Mouse (Mus musculus) forebrain, postnatal 0 days (tissue): ENCODE measurements at regions not wholly inside any gene's neighbourhood (a gene's known extent, or its start where the extent isn't known, plus 50 kb on each side); places are given as distances from the start of the nearest gene placed in this dataset.
"Not testable (repeated sequence)": the region's sequence is repeated elsewhere in the genome, so short reads cannot be mapped to it uniquely, and the experiment has no call there.

ENCODE experiments used
- ATAC-seq: fragments of 200-750 bp; cut with Nextera tagmentation; 2 replicates; pipeline ENCODE4 v1.8.0; 2017; ENCODE audit warnings: mild to moderate bottlenecking, moderate library complexity
- DNase-seq: peaks from one replicate; pipeline ENCODE4 v3.0.0-alpha.2; 2015
- H3K27ac ChIP-seq: fragments of 300-500 bp; sonication (generic); 2 replicates; pipeline ENCODE4 v1.5.1; 2014; ENCODE audit warnings: low read depth, mild to moderate bottlenecking, antibody characterized with exemption, low read length, moderate library complexity, mixed read lengths
- H3K27me3 ChIP-seq: fragments of 300-500 bp; sonication (generic); 2 replicates; pipeline ENCODE4 v1.6.1; 2014; ENCODE audit warnings: mild to moderate bottlenecking, low read length, mixed read lengths; ENCODE audit not compliant: insufficient read depth
- H3K36me3 ChIP-seq: fragments of 300-500 bp; sonication (generic); 2 replicates; pipeline ENCODE4 v1.6.1; 2014; ENCODE audit warnings: mild to moderate bottlenecking, moderate library complexity; ENCODE audit not compliant: insufficient read depth
- H3K4me1 ChIP-seq: fragments of 300-500 bp; sonication (generic); 2 replicates; pipeline ENCODE4 v1.6.1; 2014; ENCODE audit warnings: antibody characterized with exemption; ENCODE audit not compliant: insufficient read depth
- H3K4me2 ChIP-seq: fragments of 300-500 bp; sonication (generic); 2 replicates; pipeline ENCODE4 v1.6.1; 2014; ENCODE audit warnings: low read depth, mild to moderate bottlenecking, moderate library complexity
- H3K4me3 ChIP-seq: fragments of 300-500 bp; sonication (generic); 2 replicates; pipeline ENCODE4 v1.5.1; 2014; ENCODE audit warnings: low read depth, low read length, mixed read lengths
- H3K9ac ChIP-seq: fragments of 300-500 bp; sonication (generic); 2 replicates; pipeline ENCODE4 v1.6.1; 2014; ENCODE audit warnings: mild to moderate bottlenecking
- H3K9me3 ChIP-seq: fragments of 300-500 bp; sonication (generic); 2 replicates; pipeline ENCODE4 v1.6.1; 2016; ENCODE audit warnings: low read length
- CTCF ChIP-seq: sonication (generic); IDR thresholded peaks from 2 replicates; pipeline ENCODE4 v1.5.1; 2016; ENCODE audit warnings: antibody characterized with exemption, control low read depth, low read depth
- WGBS: fragments of 180-500 bp; shearing (Covaris S2); extraction: QIAGEN DNeasy Blood & Tissue Kit; methylation state at CpG from one replicate; pipeline ENCODE4 v1.1.7; 2014; 5-methylcytosine and 5-hydroxymethylcytosine counted together

- H3K27ac ChIP-seq: no peak overlapping the region
- H3K9ac ChIP-seq: no peak overlapping the region
- no peaks in the 10 kb centered on the region for H3K4me1 ChIP-seq
- H3K4me3 ChIP-seq: no peak overlapping the region
- H3K27me3 ChIP-seq: no peaks in the 10 kb centered on the region
- TF ChIP-seq CTCF: no peak
- H3K36me3 ChIP-seq: no peaks in the 10 kb centered on the region
- no peak for ATAC-seq
- no peaks in the 10 kb centered on the region for H3K9me3 ChIP-seq
- 87% methylated on average over 10 of the region's 10 CpGs for WGBS
- no peak overlapping the region for H3K4me2 ChIP-seq
- DNase-seq: no peak
Observed at GRCm38 (mm10) chr14:54014628-54015027, 239.3 kb downstream of the Dad1 start.

GRCm38 (mm10) chr14:54002083-54002482 is 251.8 kb downstream of the Dad1 start:
- DNase-seq: no peak
- H3K9ac ChIP-seq: no peak overlapping the region

GRCm38 (mm10) chr14:54000527-54000926 is 253.4 kb downstream of the Dad1 start:
- H3K36me3 ChIP-seq: no peaks in the 10 kb centered on the region
- DNase-seq (no peak), ATAC-seq (no peak)
- H3K9me3 ChIP-seq: no peaks in the 10 kb centered on the region
- H3K4me3 ChIP-seq: no peak overlapping the region
- no peak overlapping the region for H3K4me2 ChIP-seq
- TF ChIP-seq CTCF: no peak
- H3K9ac ChIP-seq: no peak overlapping the region
- WGBS: 86% methylated on average over 5 of the region's 5 CpGs
- H3K4me1 ChIP-seq: no peaks in the 10 kb centered on the region
- H3K27ac ChIP-seq: no peak overlapping the region
- H3K27me3 ChIP-seq: no peaks in the 10 kb centered on the region

More at GRCm38 (mm10) chr14:54002083-54002482, 251.8 kb downstream of the Dad1 start:
- H3K4me1 ChIP-seq: no peaks in the 10 kb centered on the region
- no peak for ATAC-seq
- no peak overlapping the region for H3K4me3 ChIP-seq
- 90% methylated on average over 1 of the region's 1 CpGs for WGBS
- H3K9me3 ChIP-seq: no peaks in the 10 kb centered on the region
- H3K4me2 ChIP-seq: no peak overlapping the region
- no peak overlapping the region for H3K27ac ChIP-seq
- no peak for TF ChIP-seq CTCF
- no peaks in the 10 kb centered on the region for H3K36me3 ChIP-seq
- no peaks in the 10 kb centered on the region for H3K27me3 ChIP-seq

GRCm38 (mm10) chr14:53993427-53993826 is 260.5 kb downstream of the Dad1 start:
- H3K9me3 ChIP-seq: no peaks in the 10 kb centered on the region
- ATAC-seq (peak; percentile 6; the same call in 1 of the 2 replicates), DNase-seq (no peak)
- WGBS: 53% methylated on average over 2 of the region's 2 CpGs
- no peaks in the 10 kb centered on the region for H3K36me3 ChIP-seq
- no peak overlapping the region for H3K4me2 ChIP-seq
- peaks cover 12% of the 10 kb centered on the region for H3K4me1 ChIP-seq
- TF ChIP-seq CTCF: no peak
- H3K27me3 ChIP-seq: no peaks in the 10 kb centered on the region
- peak overlapping the region; percentile 4; the same call in 1 of the 2 replicates for H3K27ac ChIP-seq
- H3K4me3 ChIP-seq: no peak overlapping the region
- no peak overlapping the region for H3K9ac ChIP-seq

GRCm38 (mm10) chr14:53992712-53993286 is 261.1 kb downstream of the Dad1 start:
- Histone ChIP-seq H3K27ac (peak overlapping the region; percentile 4), H3K4me3 (no peak overlapping the region), H3K4me1 (peaks cover 12% of the 10 kb centered on the region), H3K9ac (no peak overlapping the region), H3K4me2 (0 out of 2 replicates have a peak overlapping the region, but pooled peaks have one; percentile 1), H3K27me3 (no peaks in the 10 kb centered on the region), H3K9me3 (no peaks in the 10 kb centered on the region), H3K36me3 (no peaks in the 10 kb centered on the region)
- no peak for TF ChIP-seq CTCF
- 15% methylated on average over 11 of the region's 11 CpGs for WGBS
- ATAC-seq: peak; percentile 85
- peak; percentile 56 for DNase-seq

GRCm38 (mm10) chr14:53991390-53991789 is 262.5 kb downstream of the Dad1 start:
- peaks cover 12% of the 10 kb centered on the region for H3K4me1 ChIP-seq
- no peak overlapping the region for H3K4me3 ChIP-seq
- 0 out of 2 replicates have a peak, but pooled peaks have one; percentile 23 for ATAC-seq
- H3K36me3 ChIP-seq: no peaks in the 10 kb centered on the region
- no peak overlapping the region for H3K9ac ChIP-seq
- WGBS: 29% methylated on average over 4 of the region's 4 CpGs
- H3K9me3 ChIP-seq: no peaks in the 10 kb centered on the region
- H3K4me2 ChIP-seq: no peak overlapping the region
- no peak for DNase-seq
- H3K27me3 ChIP-seq: no peaks in the 10 kb centered on the region
- no peak overlapping the region for H3K27ac ChIP-seq
- no peak for TF ChIP-seq CTCF

GRCm38 (mm10) chr14:53980771-53981170 is 273.1 kb downstream of the Dad1 start:
- DNase-seq (no peak), ATAC-seq (peak; percentile 29; the same call in 1 of the 2 replicates)
- Histone ChIP-seq H3K4me2 (no peak overlapping the region), H3K4me1 (no peaks in the 10 kb centered on the region), H3K4me3 (no peak overlapping the region), H3K27ac (no peak overlapping the region), H3K27me3 (no peaks in the 10 kb centered on the region), H3K9ac (no peak overlapping the region), H3K9me3 (no peaks in the 10 kb centered on the region), H3K36me3 (no peaks in the 10 kb centered on the region)
- WGBS: 47% methylated on average over 5 of the region's 5 CpGs
- no peak for TF ChIP-seq CTCF

- DNase-seq, H3K4me3 ChIP-seq, H3K9ac ChIP-seq, H3K27me3 ChIP-seq, H3K4me1 ChIP-seq, H3K9me3 ChIP-seq, H3K4me2 ChIP-seq, H3K27ac ChIP-seq, H3K36me3 ChIP-seq, ATAC-seq: not testable (repeated sequence)
- WGBS: 81% methylated on average over 8 of the region's 11 CpGs
Observed at GRCm38 (mm10) chr14:53961426-53961825, 292.5 kb downstream of the Dad1 start.
